Mouse (Mus musculus): ENCODE results near the gene Nmi.

Nmi gene

GRCm38 (mm10) chr2:51945812-51946211 is 27.5 kb downstream of the Nmi start:
- no peak for DNase-seq (ENCODE audit: low spot score in 2 of 2)

DNA sequence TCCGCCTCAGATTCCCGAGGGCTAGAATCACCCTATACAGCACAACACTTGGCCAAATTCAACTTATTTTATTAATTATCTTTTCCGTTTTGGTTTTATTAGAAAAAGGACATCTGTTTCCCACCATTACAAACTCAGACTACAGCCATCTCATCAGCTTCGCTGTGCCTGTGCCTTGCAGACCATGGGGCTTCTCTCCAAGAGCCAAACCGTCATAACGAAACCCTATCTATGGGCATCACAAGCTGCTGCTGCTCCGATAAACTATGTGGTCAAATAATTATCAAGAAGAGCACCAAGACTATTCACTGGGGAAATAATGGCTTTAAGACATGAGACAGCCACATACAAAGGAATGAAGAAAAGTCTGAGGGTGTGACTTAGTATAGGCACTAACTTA is 31.5 kb downstream of the Nmi start:
- DNase-seq (ENCODE audit: low spot score in 2 of 2): no peak

DNA sequence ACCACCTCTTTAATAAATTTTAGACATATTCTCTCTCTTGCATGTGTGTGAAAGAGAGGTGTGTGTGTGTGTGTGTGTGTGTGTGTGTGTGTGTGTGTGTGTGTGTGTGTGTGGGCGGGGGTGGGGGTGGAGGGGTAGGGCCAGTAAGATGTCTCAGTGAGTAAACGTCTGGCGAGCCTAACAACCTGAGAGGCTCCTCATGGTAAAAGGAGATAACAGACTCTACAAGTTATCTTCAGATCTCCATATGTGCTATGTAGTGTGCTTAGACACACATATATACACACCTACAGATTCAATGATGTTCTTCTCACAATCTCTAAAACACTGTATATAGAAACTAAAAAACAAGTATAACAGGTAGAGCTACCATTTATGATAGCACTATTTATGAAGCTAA is 34.5 kb downstream of the Nmi start:
- DNase-seq (ENCODE audit: low spot score in 2 of 2): no peak

DNA sequence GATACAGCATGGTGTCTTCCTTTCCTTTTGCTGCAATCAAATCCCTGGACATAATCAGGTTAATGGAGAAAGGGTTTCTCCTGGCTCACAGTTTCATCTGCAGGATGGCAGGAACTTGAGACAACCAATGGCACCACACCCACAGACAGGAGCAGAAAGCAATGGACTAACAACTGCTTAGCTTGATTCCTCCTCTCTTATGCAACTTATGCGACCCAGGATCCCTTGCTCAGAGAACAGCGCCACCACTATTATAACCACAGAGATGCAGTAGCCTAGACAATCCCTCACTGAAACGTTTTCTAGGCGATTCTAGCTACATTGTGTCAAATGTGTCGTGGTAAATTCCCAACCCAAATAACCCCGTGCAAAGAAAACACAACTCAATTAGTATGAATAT is 36.3 kb downstream of the Nmi start:
- no peak for DNase-seq (ENCODE audit: low spot score in 2 of 2)

DNA sequence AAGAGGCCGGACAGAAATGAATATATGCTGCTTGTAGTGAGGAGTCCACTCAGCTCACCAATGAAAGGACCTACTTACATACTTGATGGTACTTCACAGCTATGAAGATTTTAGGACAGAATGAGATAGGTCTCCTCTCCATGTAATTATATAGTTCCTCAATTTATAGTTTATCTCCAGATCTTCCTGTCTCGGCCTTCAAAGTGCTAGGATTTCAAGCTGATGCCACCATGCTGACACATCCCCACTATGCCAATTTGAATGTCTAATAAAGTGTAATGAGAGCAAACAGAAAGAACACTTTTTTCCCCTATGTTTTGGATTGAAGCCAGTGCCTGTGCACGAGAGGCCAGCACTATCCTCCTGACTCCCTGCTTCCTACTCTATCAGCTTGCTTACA is 36.7 kb downstream of the Nmi start:
- no peak for DNase-seq (ENCODE audit: low spot score in 2 of 2)

GRCm38 (mm10) chr2:51935921-51936320 is 37.4 kb downstream of the Nmi start:
- no peak for DNase-seq (ENCODE audit: low spot score in 2 of 2)

- peak; percentile 54 to 73 for DNase-seq (ENCODE audit: low spot score in 2 of 2)
Measured at GRCm38 (mm10) chr2:51934574-51935334, 38.5 kb downstream of the Nmi start, which contains the start of gene Rbm43. Rbm43 (minus strand) TSS chr2:51935163.

GRCm38 (mm10) chr2:51933341-51934134 is 39.8 kb downstream of the Nmi start:
- no peak for DNase-seq (ENCODE audit: low spot score in 2 of 2)

DNA sequence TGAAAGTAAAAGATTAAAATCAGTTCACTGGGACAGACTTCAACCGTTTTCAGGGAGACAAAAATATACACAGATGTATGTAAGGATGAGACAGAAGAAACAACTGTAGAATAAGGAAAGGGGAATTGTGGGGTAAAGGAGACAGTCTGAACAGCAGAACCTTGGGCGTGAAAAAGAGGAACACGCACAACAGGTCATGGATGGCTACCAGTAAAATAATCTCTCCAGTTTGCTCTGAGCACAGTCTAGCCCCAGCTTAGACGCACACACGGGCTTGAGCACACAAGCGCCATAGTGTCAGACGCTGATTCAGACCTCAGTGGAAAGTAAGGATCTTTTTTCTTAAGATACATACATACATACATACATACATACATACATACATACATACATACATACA is 42.1 kb downstream of the Nmi start:
- DNase-seq (ENCODE audit: low spot score in 2 of 2): no peak

DNA sequence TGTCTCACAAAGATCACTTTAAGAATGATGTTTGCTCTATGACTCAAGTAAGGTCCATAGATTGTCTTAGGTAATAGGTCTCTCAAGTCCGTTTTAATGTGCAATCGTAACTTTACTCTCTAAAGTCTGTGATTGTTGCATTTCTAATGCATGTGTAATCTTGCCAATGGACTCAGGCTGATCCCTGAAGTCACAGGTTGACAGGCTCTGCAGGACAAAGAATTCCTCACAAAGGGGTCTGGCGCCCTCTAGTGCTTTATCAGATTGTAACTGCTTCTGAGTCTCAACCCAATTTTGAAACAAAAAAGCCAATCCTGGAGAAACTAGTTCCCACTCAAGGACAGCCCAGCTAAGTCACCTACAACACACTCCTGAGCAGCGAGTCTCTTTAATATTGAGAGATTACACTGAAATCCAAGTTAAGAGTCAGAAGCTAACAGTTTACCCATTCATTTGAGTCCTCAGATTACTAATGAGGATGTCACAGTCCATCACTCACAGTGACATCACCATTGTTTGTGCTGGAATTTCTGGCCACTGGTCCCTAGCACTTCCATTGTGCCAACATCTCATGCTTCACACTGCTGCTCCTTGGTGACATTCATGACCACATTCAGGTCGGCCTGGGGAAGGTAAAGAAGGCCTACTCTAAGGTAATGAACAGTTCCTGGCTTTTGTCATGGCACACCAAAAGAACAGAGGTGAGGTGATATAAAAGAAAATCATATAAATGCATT is 58.2 kb downstream of the Nmi start:
- DNase-seq (ENCODE audit: low spot score in 2 of 2): peak; percentile 15 to 66

DNA sequence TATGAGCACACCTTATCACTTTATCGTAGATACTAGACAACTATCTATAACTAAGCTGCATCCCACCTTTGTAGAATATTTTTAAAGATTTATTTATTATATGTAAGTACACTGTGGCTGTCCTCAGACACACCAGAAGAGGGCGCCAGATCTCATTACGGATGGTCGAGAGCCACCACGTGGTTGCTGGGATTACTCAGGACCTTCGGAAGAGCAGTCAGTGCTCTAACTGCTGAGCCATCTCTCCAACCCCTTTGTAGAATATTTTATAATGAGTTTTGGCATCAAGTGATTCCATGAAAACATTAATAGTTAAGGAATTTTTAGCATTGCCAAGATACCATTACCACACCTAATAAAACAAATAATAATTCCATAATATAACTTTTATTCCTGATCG is 58.8 kb downstream of the Nmi start:
- no peak for DNase-seq (ENCODE audit: low spot score in 2 of 2)

GRCm38 (mm10) chr2:51912740-51913139 is 60.6 kb downstream of the Nmi start:
- no peak for DNase-seq (ENCODE audit: low spot score in 2 of 2)

DNA sequence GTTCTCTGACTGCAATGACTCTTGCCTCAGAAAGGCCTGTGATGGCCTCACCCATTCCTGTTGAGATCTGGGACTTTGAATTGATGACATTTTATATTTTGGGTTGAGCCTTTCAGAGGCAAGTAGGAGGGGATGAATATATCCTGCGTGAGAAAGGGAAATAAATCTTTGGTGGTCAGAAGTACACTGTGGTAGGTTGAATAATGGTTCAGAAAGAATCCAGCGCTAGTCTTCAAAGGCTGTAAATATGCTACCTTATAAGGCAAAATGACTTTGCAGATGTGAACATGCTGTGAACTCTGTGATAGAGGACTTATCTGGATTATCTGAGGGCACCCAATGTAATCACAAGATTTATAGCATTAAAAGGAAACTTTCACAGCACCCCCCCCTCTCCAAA is 61.4 kb downstream of the Nmi start:
- no peak for DNase-seq (ENCODE audit: low spot score in 2 of 2)

- no peak for DNase-seq (ENCODE audit: low spot score in 2 of 2)
Measured at GRCm38 (mm10) chr2:51907538-51908110, 65.7 kb downstream of the Nmi start.

- no peak for DNase-seq (ENCODE audit: low spot score in 2 of 2)
Measured at GRCm38 (mm10) chr2:51905637-51906036, 67.7 kb downstream of the Nmi start.
